Mouse (Mus musculus) right cerebral cortex, postnatal 10 days (tissue): ENCODE data around the gene Lrrc47.

Experiments used
- DNase-seq, 2 experiments: peaks; one replicate each; pipeline ENCODE4 v3.0.0; 2021; ENCODE audit warnings: low spot score in 2 of 2

Gene Lrrc47

GRCm38 (mm10) chr4:154023754-154024601 is 12.4 kb downstream of the Lrrc47 start:
- peak in 1 of 2 experiments; percentile 36 for DNase-seq

DNA sequence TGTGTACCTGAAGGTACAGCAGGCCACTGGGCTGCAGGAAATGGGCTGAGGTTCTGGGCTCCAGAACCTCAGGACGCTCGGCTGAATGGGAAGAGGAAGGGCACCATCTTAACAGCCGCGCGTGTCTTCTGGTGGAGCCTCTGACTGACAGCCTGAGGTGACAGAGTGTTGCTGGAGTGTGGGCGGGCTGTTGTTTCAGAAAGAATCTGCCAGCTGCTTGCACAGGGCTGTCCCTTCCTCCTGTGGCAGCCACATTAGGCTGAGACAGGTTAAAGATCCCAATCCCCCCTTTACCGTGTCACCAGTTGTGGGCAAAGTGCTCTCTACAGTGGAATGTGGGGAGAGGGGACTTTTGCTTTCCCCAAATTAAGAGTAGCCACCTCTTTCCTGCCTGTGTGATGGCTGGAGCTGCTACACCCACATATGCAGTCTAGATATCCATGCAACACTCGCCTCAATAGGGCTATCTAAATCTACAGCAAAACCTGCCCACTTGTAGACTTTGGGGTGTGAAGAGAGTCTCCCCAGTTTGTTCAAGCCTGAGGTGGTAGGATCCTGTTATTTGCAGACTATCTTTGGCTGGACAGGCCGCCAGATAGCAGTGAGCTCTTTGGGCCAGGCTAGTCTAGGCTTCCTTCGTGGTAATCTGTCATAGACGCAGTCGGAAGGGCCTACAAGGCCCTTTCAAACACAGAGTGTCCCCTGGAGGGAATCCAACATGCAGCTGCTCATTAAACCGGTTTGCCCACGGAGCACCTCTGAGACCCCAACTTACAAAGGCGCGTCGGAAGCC is 13.4 kb downstream of the Lrrc47 start:
- DNase-seq: peak in 1 of 2 experiments; percentile 50

GRCm38 (mm10) chr4:154025641-154026440 is 14.3 kb downstream of the Lrrc47 start, which contains the start of gene Smim1:
Gene Smim1, minus strand, starts transcription at chr4:154026230.
- DNase-seq: peak; percentile 74

DNA sequence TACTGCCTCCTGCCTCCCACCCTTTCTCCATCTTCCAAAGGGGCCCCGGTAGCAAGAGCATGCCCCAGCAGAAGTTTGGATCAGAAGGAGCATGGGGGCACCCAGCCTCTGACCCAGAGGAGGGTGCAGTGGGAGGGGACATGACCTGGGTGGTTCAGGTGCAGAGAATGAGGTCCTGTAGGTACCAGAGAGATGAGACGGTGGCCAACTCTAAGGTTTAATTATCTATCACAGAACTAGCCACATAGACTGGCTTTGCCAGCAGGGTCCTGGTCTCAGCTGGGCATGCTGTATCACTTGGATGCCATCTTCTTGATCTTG is 14.9 kb downstream of the Lrrc47 start:
- DNase-seq: no peak

GRCm38 (mm10) chr4:154028066-154028465 is 16.5 kb downstream of the Lrrc47 start:
- no peak for DNase-seq

DNA sequence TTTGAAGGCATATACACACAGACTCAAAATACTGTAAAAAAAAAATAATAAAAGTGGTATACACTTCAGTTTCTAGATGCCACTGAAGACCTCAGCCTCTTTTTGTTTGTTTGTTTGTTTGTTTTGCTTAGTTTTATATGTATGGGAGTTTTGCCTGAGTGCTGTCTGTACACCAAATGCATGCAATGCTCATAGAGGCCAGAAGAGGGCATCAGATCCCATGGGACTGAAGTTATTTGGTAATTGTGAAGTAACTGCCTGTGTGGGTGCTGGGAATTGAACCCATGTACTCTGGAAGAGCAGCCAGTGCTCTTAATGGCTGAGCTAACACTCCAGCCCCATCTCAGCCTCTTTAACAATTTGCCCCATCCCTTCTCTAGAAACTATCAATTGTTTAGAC is 17.1 kb downstream of the Lrrc47 start:
- DNase-seq: no peak

GRCm38 (mm10) chr4:154037123-154037522 is 25.6 kb downstream of the Lrrc47 start:
- no peak for DNase-seq

GRCm38 (mm10) chr4:154042577-154042976 is 31.0 kb downstream of the Lrrc47 start, which contains the start of gene Ccdc27:
Gene Ccdc27, minus strand, starts transcription at chr4:154042677.
- no peak for DNase-seq

- DNase-seq: no peak
These were observed 34.3 kb downstream of the Lrrc47 start for GRCm38 (mm10) chr4:154045837-154046236.

DNA sequence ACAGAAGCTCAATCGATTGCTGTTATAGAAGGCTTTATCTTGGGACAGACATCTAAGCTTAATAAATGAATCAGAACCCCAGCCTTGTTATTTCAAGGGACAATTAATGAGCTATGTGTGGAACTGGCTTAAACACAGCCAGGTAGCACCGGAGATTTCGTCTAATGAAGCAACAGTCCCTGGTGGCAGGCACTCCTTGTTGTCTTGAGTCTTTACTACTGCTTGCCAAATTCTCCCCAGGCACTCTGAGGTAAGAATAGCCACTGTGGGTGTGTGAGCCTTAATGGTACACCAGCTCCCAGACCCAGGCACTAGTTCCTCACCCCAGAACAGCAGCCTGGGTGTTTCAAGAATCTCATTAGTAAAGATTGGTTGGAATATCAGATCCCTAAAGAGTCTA is 39.9 kb downstream of the Lrrc47 start:
- no peak for DNase-seq

- no peak for DNase-seq
These were observed 41.5 kb downstream of the Lrrc47 start for GRCm38 (mm10) chr4:154053065-154053464.

- DNase-seq: no peak
These were observed 44.0 kb downstream of the Lrrc47 start for GRCm38 (mm10) chr4:154055482-154055881.

- DNase-seq: no peak
These were observed 44.5 kb downstream of the Lrrc47 start for GRCm38 (mm10) chr4:154056046-154056445.

DNA sequence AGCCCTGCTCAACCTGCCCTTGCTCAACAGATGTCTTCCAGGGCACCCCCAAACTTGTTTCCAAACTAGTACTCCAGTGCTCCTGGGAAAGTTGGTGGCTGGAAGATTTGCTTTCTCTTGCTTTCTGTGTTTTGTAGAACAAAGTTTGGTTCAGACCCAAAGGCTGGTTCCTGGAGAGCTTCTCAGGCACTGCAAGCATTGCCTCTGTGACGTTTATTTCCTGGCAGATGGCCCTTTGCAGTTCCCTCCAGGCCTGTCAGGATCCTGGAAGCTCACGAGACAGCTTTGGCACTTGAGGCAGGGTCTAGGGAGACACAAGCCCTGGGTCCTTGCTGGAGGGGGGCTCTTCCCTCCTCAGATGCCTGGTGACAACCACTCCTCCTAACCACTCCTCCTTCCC is 45.1 kb downstream of the Lrrc47 start:
- no peak for DNase-seq

DNA sequence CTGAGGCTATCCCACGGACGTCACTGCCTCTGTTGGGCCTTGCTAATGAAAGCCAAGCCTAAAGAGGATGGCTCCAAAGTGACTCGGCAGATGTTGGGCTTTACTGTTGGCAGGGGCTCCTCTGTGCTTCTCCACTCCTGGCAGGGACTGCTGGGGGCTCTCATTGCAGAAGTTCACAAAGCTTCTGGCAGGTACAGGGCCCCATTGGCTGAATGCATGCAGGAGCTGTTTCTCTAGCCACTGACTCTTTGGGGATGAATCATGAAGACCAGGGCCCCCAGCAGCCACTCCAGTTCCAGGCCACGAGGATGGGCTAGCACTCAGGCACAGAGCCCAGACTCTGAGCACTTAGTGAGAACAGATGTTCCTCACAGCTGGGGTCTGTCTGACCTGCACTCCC is 46.2 kb downstream of the Lrrc47 start:
- no peak for DNase-seq

DNA sequence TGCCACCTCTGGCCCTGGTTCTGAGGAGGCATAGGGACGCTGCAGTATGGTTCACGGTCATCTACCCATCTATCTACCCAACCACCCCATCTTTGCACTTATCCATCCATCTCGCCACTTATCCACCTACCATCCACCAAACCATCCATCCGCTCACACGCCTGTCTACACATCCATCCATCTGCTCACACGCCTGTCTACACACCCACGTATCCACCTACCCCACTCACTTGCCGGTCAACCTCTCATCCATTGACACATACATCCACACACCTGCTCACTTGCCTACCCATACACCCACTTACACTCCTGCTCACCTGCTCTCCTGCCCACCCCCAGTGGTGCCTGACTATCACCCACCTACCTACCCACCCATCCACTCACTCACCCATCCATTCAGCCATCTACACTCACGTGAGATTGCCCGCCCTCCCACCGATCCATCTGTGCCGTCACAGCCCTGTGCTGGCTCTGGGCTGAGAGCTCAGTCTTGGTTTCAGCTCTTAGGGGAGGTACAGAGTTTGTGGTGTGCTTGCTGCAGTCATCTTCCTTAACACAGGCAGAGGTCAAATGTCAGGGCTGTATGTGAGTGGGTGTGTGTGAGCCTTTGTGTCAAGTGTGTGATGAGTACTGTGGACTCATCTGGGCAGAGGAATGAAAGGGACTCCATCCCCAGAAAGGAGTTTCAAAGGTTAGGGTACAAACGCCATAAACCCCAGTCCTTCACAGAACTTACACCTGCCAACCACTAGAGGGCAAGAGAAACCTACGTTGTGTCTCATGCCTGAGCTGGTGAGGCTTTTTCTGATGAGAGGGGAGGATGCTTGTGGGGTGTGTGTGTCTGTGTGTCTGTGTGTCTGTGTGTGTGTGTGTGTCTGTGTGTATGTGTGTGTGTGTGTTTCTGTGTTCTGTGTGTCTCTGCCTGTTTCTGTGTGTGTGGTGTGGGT is 53.6 kb downstream of the Lrrc47 start:
- DNase-seq: peak; percentile 46 to 54

DNA sequence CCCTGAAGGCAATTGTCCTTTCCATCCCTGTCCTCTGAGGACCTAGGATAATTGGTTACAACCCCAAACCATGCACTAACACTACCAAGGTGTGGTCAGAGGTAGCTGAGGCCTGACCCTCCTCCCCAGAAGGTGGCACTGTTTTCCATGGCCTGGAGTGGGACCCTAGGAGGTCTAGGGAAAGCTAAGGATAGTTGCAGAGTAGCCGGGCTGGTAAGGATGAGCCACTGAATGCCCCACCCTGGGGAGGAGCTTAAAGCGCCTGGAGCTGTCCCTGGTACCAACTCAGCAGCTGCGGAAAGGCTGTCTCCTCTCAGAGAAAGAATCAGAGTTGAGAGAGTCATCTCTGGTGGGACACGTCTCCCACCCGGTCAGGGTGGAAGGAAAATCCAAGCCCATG is 59.4 kb downstream of the Lrrc47 start:
- DNase-seq: no peak
